Mouse (Mus musculus): ENCODE measurements around the gene Klhdc2. TPM values are rescaled to one million over a fixed set of nuclear protein-coding genes. Genes with fewer than 3 reads are reported as not detected.

Gene Klhdc2
- polyA plus RNA-seq, 1 experiment from 2014 or later, result 267 TPM

GRCm38 (mm10) chr12:69268956-69269355 lies 27.5 kb upstream of the Klhdc2 start:
- no peaks in the 10 kb centered on the region for H3K4me1 ChIP-seq (replicated peaks; ENCODE audit: control insufficient read depth, insufficient read depth, low read length)
- no peak overlapping the region for H3K27ac ChIP-seq (ENCODE audit: low read depth, low read length)
- H3K36me3 ChIP-seq (ENCODE audit: control insufficient read depth, insufficient read depth, low read length), result no peaks in the 10 kb centered on the region
- WGBS, result 72% methylated on average over 2 of the region's 2 CpGs
- no peak overlapping the region for H3K9ac ChIP-seq (ENCODE audit: low read depth, low read length)
- no peaks in the 10 kb centered on the region for H3K9me3 ChIP-seq (ENCODE audit: control insufficient read depth, low read length)
- H3K4me3 ChIP-seq (ENCODE audit: low read depth, low read length), result no peak overlapping the region
- no peak for ATAC-seq (ENCODE audit: low FRiP score)
- no peaks in the 10 kb centered on the region for H3K27me3 ChIP-seq (ENCODE audit: control insufficient read depth, insufficient read depth, low read length)
- no peak for DNase-seq (ENCODE audit: low spot score)
- H3K4me2 ChIP-seq (replicated peaks; ENCODE audit: low read depth, low read length), result no peak overlapping the region

DNA sequence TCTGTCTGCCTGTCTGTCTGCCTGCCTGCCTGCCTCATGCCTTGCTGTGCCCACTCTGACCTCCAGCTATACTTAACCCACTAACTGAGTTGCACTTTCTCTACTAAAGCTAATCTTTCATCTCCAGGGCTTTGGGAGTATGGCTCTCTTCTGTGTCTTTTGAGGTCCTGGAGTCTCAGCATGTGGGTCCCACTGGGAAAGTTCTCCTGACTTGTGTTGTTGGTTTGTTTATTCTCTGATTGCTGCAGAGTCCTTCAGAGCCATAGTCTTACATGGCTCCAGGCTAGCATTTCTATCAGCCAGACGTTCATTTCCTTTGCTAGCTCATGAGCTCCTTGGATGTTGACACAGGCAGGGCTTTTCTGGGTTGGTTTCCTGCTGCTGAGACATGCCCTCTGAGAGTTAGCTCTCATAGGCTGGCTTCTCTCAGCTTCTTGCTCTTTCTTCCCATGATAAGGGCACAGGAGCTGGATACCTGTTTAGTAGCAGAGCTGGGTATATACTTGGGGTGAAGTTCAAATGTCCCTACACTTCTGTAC lies 16.5 kb upstream of the Klhdc2 start:
- Histone ChIP-seq H3K36me3 (ENCODE audit: control insufficient read depth, insufficient read depth, low read length) (no peaks in the 10 kb centered on the region), H3K9me3 (ENCODE audit: control insufficient read depth, low read length) (no peaks in the 10 kb centered on the region), H3K4me3 (ENCODE audit: low read depth, low read length) (no peak overlapping the region), H3K27ac (ENCODE audit: low read depth, low read length) (no peak overlapping the region), H3K27me3 (ENCODE audit: control insufficient read depth, insufficient read depth, low read length) (no peaks in the 10 kb centered on the region), H3K9ac (ENCODE audit: low read depth, low read length) (no peak overlapping the region), H3K4me1 (replicated peaks; ENCODE audit: control insufficient read depth, insufficient read depth, low read length) (no peaks in the 10 kb centered on the region), H3K4me2 (replicated peaks; ENCODE audit: low read depth, low read length) (no peak overlapping the region)
- WGBS, result 58% methylated on average over 1 of the region's 1 CpGs
- DNase-seq (ENCODE audit: low spot score), result no peak
- no peak for ATAC-seq (ENCODE audit: low FRiP score)

- 90% methylated on average over 3 of the region's 3 CpGs for WGBS
- DNase-seq (ENCODE audit: low spot score) (no peak), ATAC-seq (ENCODE audit: low FRiP score) (no peak)
- Histone ChIP-seq H3K9me3 (ENCODE audit: control insufficient read depth, low read length) (no peaks in the 10 kb centered on the region), H3K4me1 (replicated peaks; ENCODE audit: control insufficient read depth, insufficient read depth, low read length) (no peaks in the 10 kb centered on the region), H3K36me3 (ENCODE audit: control insufficient read depth, insufficient read depth, low read length) (no peaks in the 10 kb centered on the region), H3K9ac (ENCODE audit: low read depth, low read length) (no peak overlapping the region), H3K4me3 (ENCODE audit: low read depth, low read length) (no peak overlapping the region), H3K27me3 (ENCODE audit: control insufficient read depth, insufficient read depth, low read length) (no peaks in the 10 kb centered on the region), H3K27ac (ENCODE audit: low read depth, low read length) (no peak overlapping the region), H3K4me2 (replicated peaks; ENCODE audit: low read depth, low read length) (no peak overlapping the region)
Observed at GRCm38 (mm10) chr12:69280915-69281314, 15.6 kb upstream of the Klhdc2 start.

- H3K4me2 ChIP-seq (replicated peaks; ENCODE audit: low read depth, low read length), result no peak overlapping the region
- H3K4me3 ChIP-seq (ENCODE audit: low read depth, low read length), result no peak overlapping the region
- no peaks in the 10 kb centered on the region for H3K27me3 ChIP-seq (ENCODE audit: control insufficient read depth, insufficient read depth, low read length)
- ATAC-seq (ENCODE audit: low FRiP score), result no peak
- no peaks in the 10 kb centered on the region for H3K36me3 ChIP-seq (ENCODE audit: control insufficient read depth, insufficient read depth, low read length)
- WGBS, result 87% methylated on average over 7 of the region's 7 CpGs
- H3K9ac ChIP-seq (ENCODE audit: low read depth, low read length), result no peak overlapping the region
- H3K4me1 ChIP-seq (replicated peaks; ENCODE audit: control insufficient read depth, insufficient read depth, low read length), result no peaks in the 10 kb centered on the region
- DNase-seq (ENCODE audit: low spot score), result no peak
- H3K27ac ChIP-seq (ENCODE audit: low read depth, low read length), result no peak overlapping the region
- no peaks in the 10 kb centered on the region for H3K9me3 ChIP-seq (ENCODE audit: control insufficient read depth, low read length)
Observed at GRCm38 (mm10) chr12:69283146-69283545, 13.3 kb upstream of the Klhdc2 start.

DNA sequence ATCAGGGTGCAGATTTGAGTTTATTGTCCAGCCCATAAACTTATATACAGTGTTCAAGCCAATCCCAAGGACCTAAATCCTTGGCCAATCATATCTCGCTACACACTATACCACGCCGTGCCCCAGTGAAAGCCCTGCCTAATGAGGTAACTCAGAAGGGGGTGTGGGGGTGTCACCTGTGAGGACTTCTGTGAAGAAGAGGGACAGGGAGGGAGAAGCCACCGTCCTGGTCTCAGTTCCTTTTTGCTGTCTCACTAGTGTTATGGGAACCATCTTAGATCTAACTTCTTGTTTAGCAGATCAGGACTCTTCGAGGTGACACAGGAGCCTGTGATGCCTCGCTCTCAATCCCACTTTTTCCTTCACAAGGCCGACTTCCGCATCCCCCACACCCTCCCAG lies 8.9 kb upstream of the Klhdc2 start:
- 93% methylated on average over 8 of the region's 8 CpGs for WGBS
- ATAC-seq (ENCODE audit: low FRiP score) (no peak), DNase-seq (ENCODE audit: low spot score) (no peak)

DNA sequence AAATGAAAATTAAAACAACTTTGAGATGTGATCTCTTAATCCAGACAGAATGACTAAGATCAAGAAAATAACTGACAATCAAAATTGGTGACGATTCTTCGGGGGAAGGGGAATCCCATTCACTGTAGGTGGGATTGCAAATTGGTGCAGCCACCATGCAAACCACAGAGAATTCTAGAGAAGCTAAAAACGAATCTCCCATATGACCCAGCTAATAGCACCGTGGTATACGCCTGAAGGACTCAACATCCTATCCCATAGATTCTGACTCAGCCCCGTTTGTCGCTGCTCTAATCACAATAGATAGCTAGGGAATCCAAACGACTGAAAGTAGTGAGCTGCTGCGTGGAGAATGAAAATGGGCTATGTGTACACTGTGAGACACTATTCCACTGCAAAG lies 7.8 kb upstream of the Klhdc2 start:
- Histone ChIP-seq H3K27me3 (ENCODE audit: control insufficient read depth, insufficient read depth, low read length) (no peaks in the 10 kb centered on the region), H3K9me3 (ENCODE audit: control insufficient read depth, low read length) (no peaks in the 10 kb centered on the region), H3K36me3 (ENCODE audit: control insufficient read depth, insufficient read depth, low read length) (no peaks in the 10 kb centered on the region), H3K9ac (ENCODE audit: low read depth, low read length) (no peak overlapping the region), H3K4me1 (replicated peaks; ENCODE audit: control insufficient read depth, insufficient read depth, low read length) (no peaks in the 10 kb centered on the region), H3K4me2 (replicated peaks; ENCODE audit: low read depth, low read length) (no peak overlapping the region), H3K4me3 (ENCODE audit: low read depth, low read length) (no peak overlapping the region), H3K27ac (ENCODE audit: low read depth, low read length) (no peak overlapping the region)
- DNase-seq (ENCODE audit: low spot score) (no peak), ATAC-seq (ENCODE audit: low FRiP score) (no peak)
- WGBS, result 75% methylated on average over 9 of the region's 9 CpGs

More for the DNA sequence above, 8.9 kb upstream of the Klhdc2 start:
- Histone ChIP-seq H3K4me2 (replicated peaks; ENCODE audit: low read depth, low read length) (no peak overlapping the region), H3K36me3 (ENCODE audit: control insufficient read depth, insufficient read depth, low read length) (no peaks in the 10 kb centered on the region), H3K9ac (ENCODE audit: low read depth, low read length) (no peak overlapping the region), H3K27me3 (ENCODE audit: control insufficient read depth, insufficient read depth, low read length) (no peaks in the 10 kb centered on the region), H3K4me1 (replicated peaks; ENCODE audit: control insufficient read depth, insufficient read depth, low read length) (no peaks in the 10 kb centered on the region), H3K27ac (ENCODE audit: low read depth, low read length) (no peak overlapping the region), H3K4me3 (ENCODE audit: low read depth, low read length) (no peak overlapping the region), H3K9me3 (ENCODE audit: control insufficient read depth, low read length) (no peaks in the 10 kb centered on the region)

- H3K4me3 ChIP-seq (ENCODE audit: low read depth, low read length), result no peak overlapping the region
- no peaks in the 10 kb centered on the region for H3K36me3 ChIP-seq (ENCODE audit: control insufficient read depth, insufficient read depth, low read length)
- DNase-seq (ENCODE audit: low spot score) (no peak), ATAC-seq (ENCODE audit: low FRiP score) (no peak)
- no peaks in the 10 kb centered on the region for H3K27me3 ChIP-seq (ENCODE audit: control insufficient read depth, insufficient read depth, low read length)
- WGBS, result 91% methylated on average over 6 of the region's 6 CpGs
- no peaks in the 10 kb centered on the region for H3K4me1 ChIP-seq (replicated peaks; ENCODE audit: control insufficient read depth, insufficient read depth, low read length)
- H3K27ac ChIP-seq (ENCODE audit: low read depth, low read length), result no peak overlapping the region
- H3K9ac ChIP-seq (ENCODE audit: low read depth, low read length), result no peak overlapping the region
- no peak overlapping the region for H3K4me2 ChIP-seq (replicated peaks; ENCODE audit: low read depth, low read length)
- no peaks in the 10 kb centered on the region for H3K9me3 ChIP-seq (ENCODE audit: control insufficient read depth, low read length)
Observed at GRCm38 (mm10) chr12:69292401-69292800, 4.1 kb upstream of the Klhdc2 start.

DNA sequence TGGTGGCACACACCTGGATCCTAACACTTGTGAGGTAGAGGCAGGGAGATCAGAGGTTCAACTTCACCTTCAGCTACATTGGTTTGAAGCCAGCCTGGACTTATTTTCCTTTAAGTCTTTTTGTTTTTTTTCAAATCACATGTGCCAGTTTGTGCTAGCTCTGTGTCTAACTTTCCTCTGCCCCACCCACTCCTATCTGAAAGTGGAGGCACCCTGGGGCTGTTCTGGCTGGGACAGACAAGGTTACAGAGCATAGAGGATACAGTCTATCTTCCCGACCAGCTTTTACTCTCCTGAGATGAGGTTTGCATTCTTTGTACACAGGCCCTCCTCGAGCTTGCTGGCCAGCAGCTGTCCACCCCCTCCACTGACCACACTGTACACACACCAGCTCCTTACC lies 2.7 kb upstream of the Klhdc2 start:
- no peak overlapping the region for H3K4me3 ChIP-seq (ENCODE audit: low read depth, low read length)
- no peak overlapping the region for H3K27ac ChIP-seq (ENCODE audit: low read depth, low read length)
- no peak for DNase-seq (ENCODE audit: low spot score)
- H3K4me2 ChIP-seq (replicated peaks; ENCODE audit: low read depth, low read length), result no peak overlapping the region
- no peak overlapping the region for H3K9ac ChIP-seq (ENCODE audit: low read depth, low read length)
- 50% methylated on average over 2 of the region's 2 CpGs for WGBS
- no peak for ATAC-seq (ENCODE audit: low FRiP score)
- no peaks in the 10 kb centered on the region for H3K36me3 ChIP-seq (ENCODE audit: control insufficient read depth, insufficient read depth, low read length)
- no peaks in the 10 kb centered on the region for H3K9me3 ChIP-seq (ENCODE audit: control insufficient read depth, low read length)
- 0 out of 2 replicates have a peak, but pooled peaks cover 4% of the 10 kb centered on the region for H3K4me1 ChIP-seq (replicated peaks; ENCODE audit: control insufficient read depth, insufficient read depth, low read length)
- no peaks in the 10 kb centered on the region for H3K27me3 ChIP-seq (ENCODE audit: control insufficient read depth, insufficient read depth, low read length)

GRCm38 (mm10) chr12:69294936-69295335 lies 1.5 kb upstream of the Klhdc2 start:
- no peak overlapping the region for H3K4me2 ChIP-seq (replicated peaks; ENCODE audit: low read depth, low read length)
- no peak overlapping the region for H3K9ac ChIP-seq (ENCODE audit: low read depth, low read length)
- ATAC-seq (ENCODE audit: low FRiP score) (no peak), DNase-seq (ENCODE audit: low spot score) (no peak)
- no peaks in the 10 kb centered on the region for H3K36me3 ChIP-seq (ENCODE audit: control insufficient read depth, insufficient read depth, low read length)
- WGBS, result 91% methylated on average over 2 of the region's 2 CpGs
- no peaks in the 10 kb centered on the region for H3K9me3 ChIP-seq (ENCODE audit: control insufficient read depth, low read length)
- H3K4me3 ChIP-seq (ENCODE audit: low read depth, low read length), result no peak overlapping the region
- 0 out of 2 replicates have a peak, but pooled peaks cover 4% of the 10 kb centered on the region for H3K4me1 ChIP-seq (replicated peaks; ENCODE audit: control insufficient read depth, insufficient read depth, low read length)
- H3K27me3 ChIP-seq (ENCODE audit: control insufficient read depth, insufficient read depth, low read length), result no peaks in the 10 kb centered on the region
- H3K27ac ChIP-seq (ENCODE audit: low read depth, low read length), result no peak overlapping the region
